Mouse (Mus musculus): ENCODE measurements around the gene Tmem14a. TPM values are rescaled to one million over a fixed set of nuclear protein-coding genes. Genes with fewer than 3 reads are reported as not detected.
"Not testable (repeated sequence)": the region's sequence is repeated elsewhere in the genome, so short reads cannot be mapped to it uniquely, and the experiment has no call there.

Tmem14a gene
- polyA plus RNA-seq, 1 experiment from 2014 or later = 3.7 TPM

- H3K4me2 ChIP-seq = no peak overlapping the region
- H3K36me3 ChIP-seq = no peaks in the 10 kb centered on the region
- ATAC-seq (ENCODE audit: low read depth) = no peak
- no peaks in the 10 kb centered on the region for H3K9me3 ChIP-seq (replicated peaks)
- H3K27me3 ChIP-seq = no peaks in the 10 kb centered on the region
- H3K9ac ChIP-seq = no peak overlapping the region
- H3K4me3 ChIP-seq (replicated peaks) = no peak overlapping the region
- 57% methylated on average over 4 of the region's 4 CpGs for WGBS (ENCODE audit: insufficient replicate concordance)
- H3K27ac ChIP-seq = no peak overlapping the region
- no peaks in the 10 kb centered on the region for H3K4me1 ChIP-seq (replicated peaks)
- DNase-seq = no peak
These were observed 35.5 kb downstream of the Tmem14a start for GRCm38 (mm10) chr1:21253856-21254255.

GRCm38 (mm10) chr1:21255625-21256345 lies 37.4 kb downstream of the Tmem14a start:
- Histone ChIP-seq H3K9me3 (replicated peaks) (no peaks in the 10 kb centered on the region), H3K4me1 (replicated peaks) (no peaks in the 10 kb centered on the region), H3K27ac (no peak overlapping the region), H3K36me3 (no peaks in the 10 kb centered on the region), H3K4me3 (replicated peaks) (no peak overlapping the region), H3K9ac (no peak overlapping the region), H3K4me2 (no peak overlapping the region), H3K27me3 (no peaks in the 10 kb centered on the region)
- ATAC-seq (ENCODE audit: low read depth) = no peak
- WGBS (ENCODE audit: insufficient replicate concordance) = 78% methylated on average over 7 of the region's 7 CpGs
- DNase-seq = no peak

- Histone ChIP-seq H3K4me3 (replicated peaks) (no peak overlapping the region), H3K27ac (no peak overlapping the region), H3K9ac (no peak overlapping the region), H3K4me2 (no peak overlapping the region), H3K4me1 (replicated peaks) (no peaks in the 10 kb centered on the region), H3K36me3 (no peaks in the 10 kb centered on the region), H3K27me3 (no peaks in the 10 kb centered on the region), H3K9me3 (replicated peaks) (no peaks in the 10 kb centered on the region)
- 56% methylated on average over 3 of the region's 3 CpGs for WGBS (ENCODE audit: insufficient replicate concordance)
- DNase-seq (no peak), ATAC-seq (ENCODE audit: low read depth) (no peak)
These were observed 38.0 kb downstream of the Tmem14a start for GRCm38 (mm10) chr1:21256391-21256790.

GRCm38 (mm10) chr1:21256871-21257270 lies 38.5 kb downstream of the Tmem14a start:
- Histone ChIP-seq H3K4me2 (no peak overlapping the region), H3K9ac (no peak overlapping the region), H3K4me1 (replicated peaks) (no peaks in the 10 kb centered on the region), H3K27me3 (no peaks in the 10 kb centered on the region), H3K4me3 (replicated peaks) (no peak overlapping the region), H3K36me3 (no peaks in the 10 kb centered on the region), H3K9me3 (replicated peaks) (no peaks in the 10 kb centered on the region), H3K27ac (no peak overlapping the region)
- 62% methylated on average over 5 of the region's 5 CpGs for WGBS (ENCODE audit: insufficient replicate concordance)
- ATAC-seq (ENCODE audit: low read depth) = no peak
- DNase-seq = no peak

- H3K27ac ChIP-seq; H3K4me2 ChIP-seq; H3K9ac ChIP-seq; DNase-seq; H3K4me1 ChIP-seq (replicated peaks); H3K27me3 ChIP-seq; H3K36me3 ChIP-seq; H3K4me3 ChIP-seq (replicated peaks); H3K9me3 ChIP-seq (replicated peaks); ATAC-seq (ENCODE audit: low read depth): not testable (repeated sequence)
- 63% methylated on average over 8 of the region's 8 CpGs for WGBS (ENCODE audit: insufficient replicate concordance)
These were observed 41.6 kb downstream of the Tmem14a start for GRCm38 (mm10) chr1:21259981-21260380.

- Histone ChIP-seq H3K4me1 (replicated peaks) (no peaks in the 10 kb centered on the region), H3K4me3 (replicated peaks) (no peak overlapping the region), H3K36me3 (no peaks in the 10 kb centered on the region), H3K27ac (no peak overlapping the region), H3K9ac (no peak overlapping the region), H3K9me3 (replicated peaks) (no peaks in the 10 kb centered on the region), H3K27me3 (no peaks in the 10 kb centered on the region), H3K4me2 (no peak overlapping the region)
- ATAC-seq (ENCODE audit: low read depth) = no peak
- DNase-seq = no peak
- 64% methylated on average over 5 of the region's 5 CpGs for WGBS (ENCODE audit: insufficient replicate concordance)
These were observed 44.0 kb downstream of the Tmem14a start for GRCm38 (mm10) chr1:21262401-21262800.

- Histone ChIP-seq H3K4me3 (replicated peaks) (no peak overlapping the region), H3K9me3 (replicated peaks) (no peaks in the 10 kb centered on the region), H3K27ac (no peak overlapping the region), H3K27me3 (no peaks in the 10 kb centered on the region), H3K36me3 (no peaks in the 10 kb centered on the region), H3K4me1 (replicated peaks) (no peaks in the 10 kb centered on the region), H3K9ac (no peak overlapping the region), H3K4me2 (no peak overlapping the region)
- ATAC-seq (ENCODE audit: low read depth) (no peak), DNase-seq (no peak)
- WGBS (ENCODE audit: insufficient replicate concordance) = 56% methylated on average over 4 of the region's 4 CpGs
These were observed 45.6 kb downstream of the Tmem14a start for GRCm38 (mm10) chr1:21263986-21264385.

- no peaks in the 10 kb centered on the region for H3K9me3 ChIP-seq (replicated peaks)
- no peaks in the 10 kb centered on the region for H3K4me1 ChIP-seq (replicated peaks)
- 62% methylated on average over 8 of the region's 8 CpGs for WGBS (ENCODE audit: insufficient replicate concordance)
- DNase-seq (no peak), ATAC-seq (ENCODE audit: low read depth) (no peak)
- H3K4me2 ChIP-seq = no peak overlapping the region
- H3K36me3 ChIP-seq = no peaks in the 10 kb centered on the region
- H3K27ac ChIP-seq = no peak overlapping the region
- H3K27me3 ChIP-seq = no peaks in the 10 kb centered on the region
- no peak overlapping the region for H3K9ac ChIP-seq
- H3K4me3 ChIP-seq (replicated peaks) = no peak overlapping the region
These were observed 46.4 kb downstream of the Tmem14a start for GRCm38 (mm10) chr1:21264747-21265146.

GRCm38 (mm10) chr1:21266766-21267165 lies 48.4 kb downstream of the Tmem14a start:
- Histone ChIP-seq H3K9me3 (replicated peaks) (no peaks in the 10 kb centered on the region), H3K36me3 (no peaks in the 10 kb centered on the region), H3K9ac (no peak overlapping the region), H3K4me2 (no peak overlapping the region), H3K4me1 (replicated peaks) (no peaks in the 10 kb centered on the region), H3K27me3 (no peaks in the 10 kb centered on the region), H3K4me3 (replicated peaks) (no peak overlapping the region), H3K27ac (no peak overlapping the region)
- DNase-seq (no peak), ATAC-seq (ENCODE audit: low read depth) (no peak)
- 60% methylated on average over 1 of the region's 1 CpGs for WGBS (ENCODE audit: insufficient replicate concordance)

GRCm38 (mm10) chr1:21267466-21267865 lies 49.1 kb downstream of the Tmem14a start:
- H3K27me3 ChIP-seq; H3K27ac ChIP-seq; H3K4me2 ChIP-seq; ATAC-seq (ENCODE audit: low read depth); H3K4me1 ChIP-seq (replicated peaks); H3K9me3 ChIP-seq (replicated peaks); H3K4me3 ChIP-seq (replicated peaks); H3K9ac ChIP-seq; DNase-seq; H3K36me3 ChIP-seq: not testable (repeated sequence)
- 56% methylated on average over 7 of the region's 7 CpGs for WGBS (ENCODE audit: insufficient replicate concordance)

- no peak overlapping the region for H3K27ac ChIP-seq
- WGBS (ENCODE audit: insufficient replicate concordance) = 23% methylated on average over 18 of the region's 18 CpGs
- peaks cover 6% of the 10 kb centered on the region; the same call in 1 of the 2 replicates for H3K27me3 ChIP-seq
- DNase-seq (peak; percentile 25), ATAC-seq (ENCODE audit: low read depth) (peak; percentile 43; the same call in 1 of the 2 replicates)
- no peak overlapping the region for H3K9ac ChIP-seq
- no peaks in the 10 kb centered on the region for H3K36me3 ChIP-seq
- H3K4me3 ChIP-seq (replicated peaks) = peak overlapping the region; percentile 22
- no peaks in the 10 kb centered on the region for H3K4me1 ChIP-seq (replicated peaks)
- no peaks in the 10 kb centered on the region for H3K9me3 ChIP-seq (replicated peaks)
- H3K4me2 ChIP-seq = peak overlapping the region; percentile 45
These were observed 53.1 kb downstream of the Tmem14a start for GRCm38 (mm10) chr1:21271343-21272055.

GRCm38 (mm10) chr1:21272056-21272431 lies 53.7 kb downstream of the Tmem14a start:
- H3K36me3 ChIP-seq = no peaks in the 10 kb centered on the region
- no peaks in the 10 kb centered on the region for H3K9me3 ChIP-seq (replicated peaks)
- no peak overlapping the region for H3K27ac ChIP-seq
- peak overlapping the region; percentile 22 for H3K4me3 ChIP-seq (replicated peaks)
- peak overlapping the region; percentile 45 for H3K4me2 ChIP-seq
- 27% methylated on average over 14 of the region's 14 CpGs for WGBS (ENCODE audit: insufficient replicate concordance)
- H3K9ac ChIP-seq = no peak overlapping the region
- ATAC-seq (ENCODE audit: low read depth) (no peak), DNase-seq (no peak)
- peaks cover 6% of the 10 kb centered on the region; the same call in 1 of the 2 replicates for H3K27me3 ChIP-seq
- no peaks in the 10 kb centered on the region for H3K4me1 ChIP-seq (replicated peaks)

All from liver, embryonic 13.5 days (tissue).